Mouse (Mus musculus) lung, embryonic 14.5 days (tissue): ENCODE measurements at regions not wholly inside any gene's neighbourhood (a gene's known extent, or its start where the extent isn't known, plus 50 kb on each side); places are given as distances from the start of the nearest gene placed in this dataset.
"Not testable (repeated sequence)": the region's sequence is repeated elsewhere in the genome, so short reads cannot be mapped to it uniquely, and the experiment has no call there.

Experiments used
- ATAC-seq: fragments of 200-750 bp; cut with Nextera tagmentation; 2 replicates; pipeline ENCODE4 v1.8.0; 2017; ENCODE audit warnings: mild to moderate bottlenecking, moderate TSS enrichment, moderate library complexity; ENCODE audit not compliant: insufficient read depth
- DNase-seq: peaks from one replicate; pipeline ENCODE4 v3.0.0-alpha.2; 2015
- H3K27ac ChIP-seq: fragments of 300-500 bp; sonication (generic); 2 replicates; pipeline ENCODE4 v1.5.1; 2014; ENCODE audit warnings: low read depth, mild to moderate bottlenecking, moderate library complexity
- H3K27me3 ChIP-seq: fragments of 300-500 bp; sonication (generic); 2 replicates; pipeline ENCODE4 v1.6.1; 2014; ENCODE audit warnings: low read length, control low read depth; ENCODE audit not compliant: insufficient read depth
- H3K36me3 ChIP-seq: fragments of 300-500 bp; sonication (generic); 2 replicates; pipeline ENCODE4 v1.6.1; 2014; ENCODE audit warnings: control low read depth; ENCODE audit not compliant: insufficient read depth
- H3K4me1 ChIP-seq: fragments of 300-500 bp; sonication (generic); 2 replicates; pipeline ENCODE4 v1.6.1; 2014; ENCODE audit warnings: antibody characterized with exemption, control low read depth; ENCODE audit not compliant: insufficient read depth
- H3K4me2 ChIP-seq: fragments of 300-500 bp; sonication (generic); 2 replicates; pipeline ENCODE4 v1.6.1; 2014; ENCODE audit warnings: mild to moderate bottlenecking
- H3K4me3 ChIP-seq: fragments of 300-500 bp; sonication (generic); 2 replicates; pipeline ENCODE4 v1.5.1; 2014; ENCODE audit warnings: low read depth, low read length
- H3K9ac ChIP-seq: fragments of 300-500 bp; sonication (generic); 2 replicates; pipeline ENCODE4 v1.6.1; 2014
- H3K9me3 ChIP-seq: fragments of 300-500 bp; sonication (generic); 2 replicates; pipeline ENCODE4 v1.6.1; 2016; ENCODE audit warnings: low read depth, low read length, control low read depth
- CTCF ChIP-seq: IDR thresholded peaks from 2 replicates; pipeline ENCODE4 v1.5.1; 2016; ENCODE audit warnings: antibody characterized with exemption, low read depth
- WGBS: fragments of 180-500 bp; shearing (Covaris S2); extraction: QIAGEN DNeasy Blood & Tissue Kit; methylation state at CpG from one replicate; pipeline ENCODE4 v1.1.7; 2014; 5-methylcytosine and 5-hydroxymethylcytosine counted together

DNA sequence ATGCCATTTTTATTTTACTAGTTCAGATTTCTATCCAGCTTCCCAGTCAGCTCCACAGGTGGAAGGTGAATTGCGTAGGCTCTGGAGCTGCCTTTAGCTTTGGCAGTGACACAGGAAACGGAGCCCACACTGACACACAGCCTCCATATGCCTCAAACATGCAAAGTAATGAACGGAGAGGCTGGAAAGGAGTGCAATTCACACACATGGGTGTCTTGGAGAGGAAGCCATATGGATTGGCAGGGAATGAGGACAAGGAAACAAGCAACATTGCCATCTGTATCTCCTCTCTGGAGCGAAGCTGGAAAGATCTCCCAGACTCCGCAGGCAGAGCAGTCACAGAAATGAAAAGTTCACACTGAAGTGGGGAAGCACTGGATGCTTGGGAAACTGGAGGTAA is 201.6 kb upstream of the 4930452B06Rik start:
- Histone ChIP-seq H3K36me3 (no peaks in the 10 kb centered on the region), H3K4me1 (no peaks in the 10 kb centered on the region), H3K4me2 (no peak overlapping the region), H3K4me3 (no peak overlapping the region), H3K9me3 (no peaks in the 10 kb centered on the region), H3K9ac (no peak overlapping the region), H3K27ac (no peak overlapping the region), H3K27me3 (no peaks in the 10 kb centered on the region)
- DNase-seq (no peak), ATAC-seq (no peak)
- 82% methylated on average over 5 of the region's 5 CpGs for WGBS
- no peak for TF ChIP-seq CTCF

DNA sequence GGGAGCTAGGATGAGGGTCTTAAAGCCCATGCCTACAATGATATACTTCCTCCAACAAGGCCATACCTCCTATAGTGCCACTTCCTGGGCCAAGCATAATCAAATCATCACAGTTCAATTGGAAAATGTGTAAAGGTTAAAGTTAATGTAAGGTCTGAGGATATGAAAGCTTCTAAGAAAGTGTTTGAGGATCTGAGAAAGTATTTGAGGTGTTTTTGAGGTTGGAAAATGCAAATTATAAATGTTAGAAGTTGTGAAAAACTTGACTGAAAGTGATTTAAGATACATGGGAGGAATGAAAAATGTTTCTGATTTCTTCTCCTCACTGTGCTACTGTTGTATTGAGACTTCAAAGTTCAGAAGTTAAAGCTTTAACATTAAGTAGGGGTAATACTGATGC is 185.5 kb upstream of the 4930452B06Rik start:
- no peak overlapping the region for H3K27ac ChIP-seq
- H3K27me3 ChIP-seq: no peaks in the 10 kb centered on the region
- no peaks in the 10 kb centered on the region for H3K36me3 ChIP-seq
- DNase-seq (no peak), ATAC-seq (no peak)
- no peaks in the 10 kb centered on the region for H3K9me3 ChIP-seq
- no peak for TF ChIP-seq CTCF
- H3K9ac ChIP-seq: no peak overlapping the region
- no peak overlapping the region for H3K4me3 ChIP-seq
- no peak overlapping the region for H3K4me2 ChIP-seq
- no peaks in the 10 kb centered on the region for H3K4me1 ChIP-seq

DNA sequence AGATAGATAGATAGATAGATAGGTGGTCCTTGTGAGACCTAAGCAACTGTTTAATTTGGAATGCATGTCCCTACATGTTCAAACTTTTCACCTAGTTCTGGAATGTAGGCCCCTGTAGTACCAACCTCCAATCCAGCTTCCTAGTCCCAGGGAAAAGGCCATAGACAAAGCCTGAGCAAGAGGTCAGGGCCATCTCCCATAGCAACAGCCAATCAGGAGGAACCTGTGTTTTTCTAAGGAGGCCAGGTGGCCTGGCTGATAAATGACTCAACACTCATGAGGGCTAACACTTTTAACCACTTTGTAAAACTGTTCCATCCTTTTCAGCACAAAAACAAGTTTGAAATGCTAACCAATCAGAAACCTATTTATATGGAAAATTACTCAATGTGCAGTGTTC is 184.2 kb upstream of the 4930452B06Rik start:
- Histone ChIP-seq H3K4me2 (no peak overlapping the region), H3K36me3 (no peaks in the 10 kb centered on the region), H3K27me3 (no peaks in the 10 kb centered on the region), H3K9ac (no peak overlapping the region), H3K27ac (no peak overlapping the region), H3K4me3 (no peak overlapping the region), H3K4me1 (no peaks in the 10 kb centered on the region), H3K9me3 (no peaks in the 10 kb centered on the region)
- no peak for TF ChIP-seq CTCF
- DNase-seq (no peak), ATAC-seq (no peak)

DNA sequence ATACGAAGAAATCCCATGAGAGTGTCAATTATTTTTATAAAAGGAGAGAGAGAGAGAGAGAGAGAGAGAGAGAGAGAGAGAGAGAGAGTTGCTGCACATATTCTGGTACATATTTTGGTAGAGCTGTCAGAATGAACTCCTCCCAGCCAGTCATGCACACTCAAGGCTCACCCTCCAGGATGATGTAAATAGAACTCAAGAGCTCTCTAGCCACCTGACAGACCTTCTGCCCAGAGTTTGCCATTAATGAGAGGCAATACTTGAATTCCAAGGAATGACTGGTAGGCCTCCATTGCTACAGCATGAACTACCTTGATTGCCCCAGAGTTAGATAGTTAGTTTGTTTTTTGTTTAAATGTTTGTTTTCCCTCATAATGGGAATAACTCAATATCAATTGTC is 167.5 kb upstream of the 4930452B06Rik start:
- no peaks in the 10 kb centered on the region for H3K27me3 ChIP-seq
- DNase-seq (peak; percentile 34), ATAC-seq (no peak)
- H3K9me3 ChIP-seq: no peaks in the 10 kb centered on the region
- no peak for TF ChIP-seq CTCF
- H3K4me2 ChIP-seq: no peak overlapping the region
- H3K36me3 ChIP-seq: no peaks in the 10 kb centered on the region
- no peak overlapping the region for H3K4me3 ChIP-seq
- no peak overlapping the region for H3K9ac ChIP-seq
- WGBS: 59% methylated on average over 1 of the region's 1 CpGs
- no peaks in the 10 kb centered on the region for H3K4me1 ChIP-seq
- no peak overlapping the region for H3K27ac ChIP-seq

DNA sequence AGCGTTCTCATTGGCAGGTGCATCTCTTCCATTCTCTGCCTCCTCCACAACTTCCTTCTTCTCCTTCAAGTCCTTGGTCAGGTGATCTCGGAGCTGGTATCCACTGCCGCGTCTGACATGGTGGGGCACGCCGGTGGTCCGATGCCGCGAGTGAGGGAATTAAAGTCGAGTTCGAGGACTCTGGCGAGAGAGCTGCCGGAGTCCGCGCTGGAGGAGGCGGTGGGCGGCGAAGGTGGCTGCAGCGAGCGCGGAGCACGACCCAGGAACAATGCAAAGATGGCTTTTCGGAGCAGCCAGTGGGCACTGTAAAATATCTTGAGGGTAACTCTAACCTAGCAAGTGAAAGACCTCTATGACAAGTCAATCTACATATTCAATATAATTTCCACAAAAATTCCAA is 134.2 kb upstream of the 4930452B06Rik start:
- DNase-seq, H3K27ac ChIP-seq, H3K4me2 ChIP-seq, H3K4me3 ChIP-seq, H3K9me3 ChIP-seq, ATAC-seq, H3K9ac ChIP-seq, H3K4me1 ChIP-seq, H3K27me3 ChIP-seq, H3K36me3 ChIP-seq: not testable (repeated sequence)
- 71% methylated on average over 23 of the region's 23 CpGs for WGBS

DNA sequence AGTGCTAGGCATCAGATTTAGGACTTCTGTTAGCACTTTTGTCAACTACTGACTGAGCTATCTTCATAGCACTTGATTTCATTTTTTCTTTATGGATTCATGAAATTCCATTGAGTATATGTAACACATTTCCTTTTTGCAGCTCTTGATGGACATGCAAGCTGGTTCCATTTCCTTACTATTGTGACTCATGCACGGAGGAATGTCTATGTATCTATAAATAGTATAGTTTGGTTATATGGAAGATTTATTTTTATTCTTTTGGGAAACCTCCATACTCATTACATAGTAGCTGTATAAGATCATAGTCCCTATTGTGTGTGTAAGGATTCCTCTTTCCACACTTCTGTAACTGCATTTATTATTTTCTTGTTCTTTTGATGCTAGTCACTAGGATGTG is 123.3 kb upstream of the 4930452B06Rik start:
- TF ChIP-seq CTCF: no peak

DNA sequence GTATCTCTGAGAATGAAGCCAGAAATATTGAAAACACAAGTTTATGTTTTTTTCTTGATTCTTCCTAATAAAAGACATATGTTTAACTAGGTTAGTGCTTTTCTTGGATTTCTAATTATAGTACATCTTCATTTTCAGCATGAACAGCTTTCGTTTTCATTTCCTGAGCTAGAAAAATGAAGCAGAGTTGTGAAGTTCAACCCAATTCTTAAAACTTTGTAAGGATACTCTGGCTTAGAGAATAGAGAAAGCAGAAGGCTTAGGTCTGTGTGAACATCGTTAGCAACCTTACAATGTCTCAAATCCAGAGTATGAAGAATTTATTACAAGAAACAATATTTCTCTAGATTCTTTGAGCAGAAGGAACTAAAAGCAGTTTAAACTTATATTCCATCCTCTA is 94.5 kb upstream of the 4930452B06Rik start:
- Histone ChIP-seq H3K9ac (no peak overlapping the region), H3K9me3 (no peaks in the 10 kb centered on the region), H3K27ac (no peak overlapping the region), H3K4me1 (no peaks in the 10 kb centered on the region), H3K4me3 (no peak overlapping the region), H3K4me2 (no peak overlapping the region), H3K36me3 (no peaks in the 10 kb centered on the region), H3K27me3 (no peaks in the 10 kb centered on the region)
- DNase-seq (no peak), ATAC-seq (no peak)
- TF ChIP-seq CTCF: no peak
- 65% methylated on average over 2 of the region's 2 CpGs for WGBS

More for the DNA sequence above, 123.3 kb upstream of the 4930452B06Rik start:
- Histone ChIP-seq H3K27me3 (no peaks in the 10 kb centered on the region), H3K4me3 (no peak overlapping the region), H3K4me1 (no peaks in the 10 kb centered on the region), H3K36me3 (no peaks in the 10 kb centered on the region), H3K9me3 (no peaks in the 10 kb centered on the region), H3K4me2 (no peak overlapping the region), H3K27ac (no peak overlapping the region), H3K9ac (no peak overlapping the region)
- ATAC-seq (no peak; the same call in 1 of the 2 replicates), DNase-seq (peak; percentile 13)
- WGBS: 39% methylated on average over 1 of the region's 1 CpGs

DNA sequence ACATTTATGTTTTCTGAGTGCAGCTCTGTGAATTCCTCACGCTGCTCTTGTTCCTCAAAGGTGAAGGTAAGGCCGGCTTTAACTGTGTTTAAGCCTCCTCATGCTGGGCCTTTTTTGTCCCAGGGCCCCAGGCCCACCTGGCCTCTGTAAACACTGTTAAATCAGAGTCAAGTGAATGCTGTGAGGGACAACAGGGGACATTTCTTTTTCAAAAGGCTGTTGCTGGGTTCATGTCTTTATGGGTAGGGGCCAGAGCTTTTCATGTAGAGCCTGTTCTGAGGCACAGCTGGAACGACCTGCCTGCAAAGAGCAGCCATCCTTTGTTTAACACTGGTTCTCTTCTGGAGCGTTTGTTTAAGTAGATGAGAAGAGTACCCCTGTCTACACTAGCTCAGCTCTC is 70.8 kb upstream of the 4930452B06Rik start:
- Histone ChIP-seq H3K9me3 (no peaks in the 10 kb centered on the region), H3K4me3 (no peak overlapping the region), H3K27ac (no peak overlapping the region), H3K4me2 (no peak overlapping the region), H3K27me3 (no peaks in the 10 kb centered on the region), H3K36me3 (no peaks in the 10 kb centered on the region), H3K4me1 (no peaks in the 10 kb centered on the region), H3K9ac (no peak overlapping the region)
- DNase-seq: no peak
- WGBS: 28% methylated on average over 4 of the region's 4 CpGs
- no peak for TF ChIP-seq CTCF
- no peak for ATAC-seq
